28 mouse cellular contexts compared by ENCODE assay signal in the genomic region with DNA sequence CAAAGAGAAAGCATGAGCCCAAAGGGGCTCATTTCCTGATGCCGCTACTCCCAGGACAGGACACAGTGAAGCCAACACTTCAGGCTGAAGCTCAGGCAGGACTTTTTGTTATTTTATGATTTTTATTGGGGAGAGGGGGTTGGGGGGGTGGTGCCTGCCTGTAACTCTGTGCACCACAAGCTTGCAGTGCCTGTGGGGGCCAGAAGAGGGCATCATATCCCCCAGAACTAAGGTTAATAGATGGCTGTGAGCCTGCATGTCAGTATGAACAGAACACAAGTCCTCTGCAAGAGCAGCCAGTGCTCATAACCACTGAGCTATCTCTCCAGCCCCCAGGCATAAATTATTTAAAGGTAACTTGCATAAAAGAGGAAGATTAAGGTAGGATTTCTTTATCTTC. TPM values are rescaled to one million over a fixed set of nuclear protein-coding genes. Genes with fewer than 3 reads are reported as not detected.
DNase-seq lines count a peak whose midpoint lies in the region; ATAC-seq and TF ChIP-seq lines count a peak whose summit lies in the region.
"Had no signal": no experiment of that assay in that cellular context is flagged by ENCODE, and none has a peak within 500 bp of the region (broad histone marks: within the 10 kb centered on the region; RNA-seq: fewer than 3 reads in every experiment).

No protein-coding gene starts in this region.

- in situ Hi-C loops in Patski (cut with MboI; ENCODE audit: low pct_unique_long_range_greater_than_20kb): no loop called here

- no peak overlapping the region for H3K27ac ChIP-seq in liver, postnatal 0 days (ENCODE audit: low read depth)
- no peak overlapping the region for H3K27ac ChIP-seq in liver, embryonic 12.5 days
- H3K27ac ChIP-seq: forebrain, embryonic 13.5 days; heart, embryonic 10.5 days; heart, embryonic 15.5 days; kidney, postnatal 0 days; midbrain, embryonic 10.5 days; neural tube, embryonic 12.5 days had no signal

- CTCF ChIA-PET in Patski (lab: Charles Lee): interaction anchor here (1.3 to 1.8 kb wide), 2 partner anchors 9 to 35 kb away, joined by 3 read pairs; no protein-coding TSS in a partner anchor

- ATAC-seq in CD4-positive, CD25-positive, alpha-beta regulatory T cell, adult 4 months: no peak
- ATAC-seq in liver, postnatal 0 days: no peak
- no peak for ATAC-seq in liver, embryonic 12.5 days
- no peak for ATAC-seq in Patski
- ATAC-seq: forebrain, embryonic 13.5 days; hindbrain, embryonic 16.5 days; midbrain, embryonic 16.5 days had no signal

- TF ChIP-seq CTCF in liver, postnatal 0 days (IDR thresholded peaks at IDR 0.05; ENCODE audit: low read depth): peak; percentile 28
- TF ChIP-seq CTCF in E14TG2a.4 (conservative IDR thresholded peaks at IDR 0.05; ENCODE audit: low read length) (peak; percentile 66), Patski (IDR thresholded peaks at IDR 0.05) (peak; percentile 36)

- TF ChIP-seq EP300 in liver, postnatal 0 days (IDR thresholded peaks at IDR 0.05; ENCODE audit: low read depth): no peak

- no peaks in the 10 kb centered on the region for H3K27me3 ChIP-seq in liver, postnatal 0 days (ENCODE audit: insufficient read depth, low read length)
- no peaks in the 10 kb centered on the region for H3K27me3 ChIP-seq in liver, embryonic 12.5 days (replicated peaks)
- H3K27me3 ChIP-seq in E14TG2a.4 (ENCODE audit: insufficient read depth, low read length) (no peaks in the 10 kb centered on the region), Patski (no peaks in the 10 kb centered on the region)
- H3K27me3 ChIP-seq: forebrain, embryonic 13.5 days; heart, embryonic 15.5 days; neural tube, embryonic 12.5 days had no signal

- peak; percentile 16 for DNase-seq in CD4-positive, CD25-positive, alpha-beta regulatory T cell, adult 2 months (ENCODE audit: low read depth, low spot score)
- DNase-seq in liver, postnatal 0 days: no peak
- no peak for DNase-seq in Patski (ENCODE audit: low read depth, low spot score)
- no peak for DNase-seq in cerebellum, adult 11-12 months
- no peak for DNase-seq in retina, postnatal 1 day
- DNase-seq: adrenal gland, postnatal 25 days; cerebellum, adult 8-10 months; cerebellum, postnatal 25 days; gastrocnemius, postnatal 10 days; kidney, adult 8-10 months; kidney, postnatal 4 days; lung, adult 18-20 months; lung, postnatal 10 days; right cerebral cortex, postnatal 4 days; thymus, adult 2 months had no signal

- H3K36me3 ChIP-seq in liver, postnatal 0 days (replicated peaks; ENCODE audit: insufficient read depth, low read length): peaks cover 6% of the 10 kb centered on the region
- H3K36me3 ChIP-seq in liver, embryonic 12.5 days: peaks cover 40% of the 10 kb centered on the region
- peaks cover 56% of the 10 kb centered on the region for H3K36me3 ChIP-seq in E14TG2a.4 (ENCODE audit: insufficient read depth, low read length)

- no peak overlapping the region for H3K4me2 ChIP-seq in liver, postnatal 0 days (ENCODE audit: low read depth, low read length)
- no peak overlapping the region for H3K4me2 ChIP-seq in liver, embryonic 12.5 days
- H3K4me2 ChIP-seq: forebrain, embryonic 13.5 days; heart, embryonic 15.5 days; liver, embryonic 11.5 days; neural tube, embryonic 12.5 days had no signal

- no peak overlapping the region for H3K9ac ChIP-seq in liver, postnatal 0 days (replicated peaks)
- H3K9ac ChIP-seq in liver, embryonic 12.5 days: no peak overlapping the region
- H3K9ac ChIP-seq: forebrain, embryonic 13.5 days; heart, embryonic 15.5 days; neural tube, embryonic 12.5 days had no signal

- 91% methylated on average over 1 of the region's 1 CpGs for WGBS in liver, postnatal 0 days (ENCODE audit: insufficient replicate concordance)
- 82% methylated on average over 1 of the region's 1 CpGs for WGBS in liver, embryonic 12.5 days (ENCODE audit: insufficient replicate concordance)

- H3K9me3 ChIP-seq in liver, postnatal 0 days (ENCODE audit: low read length): no peaks in the 10 kb centered on the region
- no peaks in the 10 kb centered on the region for H3K9me3 ChIP-seq in liver, embryonic 12.5 days (replicated peaks)
- H3K9me3 ChIP-seq in E14TG2a.4 (ENCODE audit: low read length): no peaks in the 10 kb centered on the region
- H3K9me3 ChIP-seq: forebrain, embryonic 13.5 days; heart, embryonic 15.5 days; midbrain, embryonic 10.5 days had no signal

- no peaks in the 10 kb centered on the region for H3K4me1 ChIP-seq in liver, postnatal 0 days (ENCODE audit: insufficient read depth)
- H3K4me1 ChIP-seq in liver, embryonic 12.5 days: peaks cover 4% of the 10 kb centered on the region
- H3K4me1 ChIP-seq in E14TG2a.4 (replicated peaks; ENCODE audit: low read depth, low read length): peaks cover 6% of the 10 kb centered on the region
- H3K4me1 ChIP-seq: forebrain, embryonic 13.5 days; heart, embryonic 10.5 days; heart, embryonic 15.5 days; midbrain, embryonic 10.5 days; neural tube, embryonic 12.5 days had no signal

- H3K4me3 ChIP-seq in liver, postnatal 0 days (ENCODE audit: low read depth, low read length): no peak overlapping the region
- H3K4me3 ChIP-seq in liver, embryonic 12.5 days: no peak overlapping the region
- no peak overlapping the region for H3K4me3 ChIP-seq in E14TG2a.4 (replicated peaks; ENCODE audit: low read length)
- H3K4me3 ChIP-seq: forebrain, embryonic 13.5 days; heart, embryonic 10.5 days; heart, embryonic 15.5 days; midbrain, embryonic 10.5 days; myocyte; neural tube, embryonic 12.5 days had no signal

- POLR2A ChIA-PET in Patski (lab: Charles Lee): no interaction called here

RNA-seq across cellular contexts. Expression of gene Sumf1, which starts 13.2 kb away (rescaled TPM):
- 1 to 10 TPM; 4.2 to 4.3 TPM for polyA plus RNA-seq in CD4-positive, CD25-positive, alpha-beta regulatory T cell, adult 4 months (2017; shearing (Covaris generic))
- 12.0 and 13.0 TPM in 2 replicates for polyA plus RNA-seq in liver, postnatal 0 days (2015; fragmentation: Nextera tagmentation; extraction: Ambion mirVana)
- polyA plus RNA-seq in liver, embryonic 12.5 days (2016; fragmentation: Nextera tagmentation; extraction: Ambion mirVana): 11.9 and 12.7 TPM in 2 replicates
- polyA plus RNA-seq in Patski (2021): 65.4 TPM

RNA-seq across cellular contexts. Expression of gene Itpr1, which starts 40.7 kb away (rescaled TPM):
- polyA plus RNA-seq in CD4-positive, CD25-positive, alpha-beta regulatory T cell, adult 4 months (2017; shearing (Covaris generic)): 10 to 100 TPM; 15.1 to 24.4 TPM
- 2.8 and 2.9 TPM in 2 replicates for polyA plus RNA-seq in liver, postnatal 0 days (2015; fragmentation: Nextera tagmentation; extraction: Ambion mirVana)
- polyA plus RNA-seq in liver, embryonic 12.5 days (2016; fragmentation: Nextera tagmentation; extraction: Ambion mirVana): 5.4 and 5.7 TPM in 2 replicates
- 67.1 TPM for polyA plus RNA-seq in Patski (2021)
